Mouse (Mus musculus) c-Kit-positive CD71-negative TER-119-negative erythroid progenitor cells, embryonic 14.5 days (primary cell): ENCODE data around the gene Il2rb.
A peak's percentile ranks its signal among the peaks of the same experiment; 100 is the strongest.

Experiments used
- DNase-seq: peaks from one replicate; pipeline ENCODE4 v3.0.0-alpha.2; 2013; ENCODE audit warnings: low read depth

Il2rb gene

DNA sequence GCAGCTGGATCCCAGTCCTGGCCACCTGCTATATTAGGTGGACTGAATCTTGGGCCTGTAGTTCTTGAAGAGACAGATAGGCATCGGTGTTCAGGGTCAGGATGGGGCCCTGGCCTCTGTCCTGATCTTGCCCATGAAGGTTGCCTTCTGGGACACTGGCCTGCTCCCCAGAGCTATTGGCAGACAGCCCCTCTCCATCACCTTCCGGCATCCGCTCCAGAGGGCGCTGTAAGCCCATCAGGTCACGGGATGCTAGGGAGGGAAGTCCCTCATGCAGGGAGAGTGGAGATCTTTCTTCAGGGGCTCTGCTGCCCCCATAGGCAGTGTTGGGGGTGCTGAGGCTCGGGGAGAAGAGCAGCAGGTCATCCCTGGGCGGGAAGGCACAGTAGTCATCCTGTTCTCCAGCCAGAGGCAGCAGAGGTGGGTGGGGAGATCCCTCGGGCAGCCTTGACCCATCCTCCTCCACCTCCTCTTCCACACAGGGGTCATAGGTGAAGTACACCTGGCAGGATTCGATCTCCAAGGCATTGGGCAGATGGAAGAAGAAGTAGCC is 13.5 kb downstream of the Il2rb start:
- no peak for DNase-seq

DNA sequence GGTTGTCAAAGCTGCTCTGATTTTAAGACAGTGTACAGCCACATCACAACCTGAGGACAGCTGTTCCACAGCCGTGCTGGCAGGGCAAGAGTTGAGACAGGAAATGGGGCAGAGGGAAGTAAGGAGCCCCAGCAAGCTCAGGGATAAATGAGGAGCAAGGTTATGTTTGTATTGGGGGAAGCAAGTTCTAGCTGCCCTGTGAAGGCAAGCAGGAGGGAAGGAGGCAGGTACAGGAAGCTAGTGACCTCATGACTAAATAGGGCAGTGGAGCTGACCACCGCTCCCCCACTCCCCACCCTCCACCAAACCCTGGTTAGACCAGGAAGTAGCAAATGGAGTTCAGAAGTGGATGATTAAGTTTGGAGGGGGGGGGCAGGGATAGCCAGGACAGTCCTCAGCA is 14.1 kb downstream of the Il2rb start:
- no peak for DNase-seq

DNA sequence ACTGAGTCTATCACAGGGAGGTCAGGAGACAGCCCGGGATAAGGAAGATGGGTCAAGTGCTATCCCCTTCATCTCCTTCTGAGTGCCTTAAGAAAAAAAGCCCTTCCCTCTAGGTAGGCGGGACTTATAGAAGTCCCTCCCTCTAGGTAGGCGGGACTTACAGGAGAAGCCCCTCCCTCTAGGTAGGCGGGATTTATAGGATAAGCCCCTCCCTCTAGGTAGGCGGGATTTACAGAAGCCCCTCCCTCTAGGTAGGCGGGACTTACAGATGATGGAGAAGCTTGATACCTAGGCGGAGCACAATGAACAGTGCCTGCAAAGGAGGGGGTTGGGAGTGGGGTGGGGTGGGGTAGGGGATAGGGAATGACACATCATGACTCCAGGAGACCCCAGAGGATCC is 15.0 kb downstream of the Il2rb start:
- DNase-seq: no peak

DNA sequence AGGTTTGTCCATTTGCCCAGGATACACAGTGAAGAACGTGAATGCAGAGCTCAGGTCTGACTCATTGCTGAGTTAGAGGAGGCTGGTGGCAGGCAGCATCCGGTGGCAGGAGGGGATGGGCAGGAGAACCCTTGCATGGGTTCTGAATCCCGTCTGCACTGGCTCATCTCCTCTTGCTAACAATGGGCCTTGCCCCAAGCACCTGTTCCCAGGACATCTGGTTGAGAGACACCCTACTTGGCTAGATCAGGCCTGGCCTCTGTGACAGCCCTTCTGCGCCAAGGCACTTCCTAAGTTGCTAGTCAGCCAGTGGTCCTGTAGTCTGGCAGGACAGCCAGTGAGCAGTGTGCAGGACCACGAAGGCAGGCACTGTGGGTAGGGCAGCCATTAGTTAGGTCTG is 15.6 kb downstream of the Il2rb start:
- DNase-seq: no peak

DNA sequence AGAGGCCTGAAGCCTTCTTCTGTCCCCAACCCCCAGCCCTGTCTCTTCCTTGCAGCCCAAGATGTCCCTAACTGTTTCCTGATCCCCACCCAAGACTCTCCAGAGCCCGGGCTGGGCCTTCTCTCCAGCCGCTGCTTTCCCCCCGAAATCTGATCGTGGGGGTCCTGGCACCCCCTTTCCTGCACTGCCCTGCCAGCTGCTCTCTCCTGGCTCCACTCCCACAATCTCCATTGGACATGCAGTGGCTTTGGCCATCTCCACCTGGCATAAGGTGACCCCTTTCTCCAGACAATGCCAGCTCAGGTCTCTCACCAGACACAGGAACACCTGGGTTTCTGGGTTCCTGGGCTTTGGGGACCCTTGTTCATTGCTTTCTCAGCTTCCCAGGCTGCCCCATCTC is 17.0 kb downstream of the Il2rb start:
- DNase-seq: no peak

DNA sequence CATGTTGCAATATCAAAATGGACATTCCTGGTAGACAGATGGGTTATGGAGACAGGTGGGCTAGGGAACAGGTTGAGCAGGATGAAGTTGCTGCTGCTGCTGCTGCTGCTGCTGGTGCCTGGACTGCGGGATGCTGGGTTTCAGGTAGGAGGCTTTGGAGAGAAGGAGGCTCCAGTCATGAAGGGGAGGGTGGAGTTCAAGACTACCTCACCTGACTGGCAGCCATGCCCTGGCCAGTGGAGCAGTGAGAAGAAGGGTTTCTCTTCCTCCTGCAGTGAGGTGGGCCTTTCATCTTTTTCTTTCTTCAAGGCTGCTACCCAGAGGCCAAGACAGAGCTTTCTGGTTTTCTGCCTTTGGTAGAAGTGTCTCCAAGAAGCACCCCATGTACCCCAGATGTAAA is 18.2 kb downstream of the Il2rb start:
- no peak for DNase-seq

DNA sequence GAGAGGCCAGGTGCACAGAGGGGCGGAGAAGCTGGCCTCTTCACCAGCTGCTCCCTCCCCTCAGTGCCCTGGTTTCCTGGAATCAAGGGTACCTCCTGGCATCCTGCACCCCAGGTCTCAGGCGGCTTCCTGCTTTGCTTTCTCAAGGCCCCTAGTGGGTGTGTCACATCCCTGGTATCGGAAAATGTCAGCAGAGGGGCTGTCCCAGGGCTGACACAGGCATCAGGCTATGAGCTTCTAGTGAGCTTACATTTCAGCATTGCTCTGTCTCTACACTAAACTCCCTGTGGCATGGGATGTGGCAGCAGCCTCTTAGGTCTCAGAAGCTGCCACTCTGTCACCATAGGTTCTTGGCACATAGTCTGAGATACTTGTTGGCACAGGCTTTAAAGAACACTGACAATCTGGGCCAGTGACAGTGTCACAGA is 19.5 kb downstream of the Il2rb start:
- no peak for DNase-seq

DNA sequence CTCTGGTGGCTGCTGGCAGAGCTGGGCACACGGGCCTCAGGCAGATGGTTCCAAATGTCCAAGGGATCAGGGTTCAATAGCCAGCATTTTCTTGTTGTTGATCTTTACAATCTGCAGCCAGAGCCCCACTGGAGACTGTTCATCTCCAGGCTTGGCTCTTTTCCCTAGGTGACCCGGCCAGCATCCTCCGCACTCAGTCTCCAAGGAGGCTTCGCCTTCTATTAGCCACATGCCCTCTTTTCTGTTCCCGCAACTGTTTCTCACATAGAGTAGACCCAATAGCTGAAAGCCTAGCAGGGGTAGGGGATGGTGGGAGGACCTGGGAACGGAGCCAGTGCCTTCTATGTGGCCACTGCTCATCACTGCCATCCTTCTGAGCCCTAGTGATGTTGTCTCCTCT is 21.6 kb downstream of the Il2rb start:
- DNase-seq: no peak

DNA sequence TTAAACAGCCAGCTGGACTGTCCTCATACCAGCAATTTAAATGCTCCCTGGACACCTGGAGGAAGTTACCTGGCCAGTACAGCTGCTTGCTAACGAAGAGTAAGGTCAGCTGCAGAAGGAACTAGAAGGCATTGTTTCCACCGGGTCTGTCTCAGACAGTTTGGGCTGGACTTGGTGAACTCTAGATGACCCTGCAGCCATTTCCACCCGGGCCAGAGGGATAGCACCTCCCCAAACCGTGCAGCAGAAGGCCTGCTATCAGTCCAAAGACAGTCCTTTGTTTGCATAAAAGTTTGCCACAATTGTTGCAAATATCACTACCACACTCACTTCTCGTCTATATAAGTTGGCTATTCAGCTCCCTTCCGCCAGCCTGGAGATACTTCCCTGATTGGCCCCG is 23.2 kb downstream of the Il2rb start:
- DNase-seq: no peak

DNA sequence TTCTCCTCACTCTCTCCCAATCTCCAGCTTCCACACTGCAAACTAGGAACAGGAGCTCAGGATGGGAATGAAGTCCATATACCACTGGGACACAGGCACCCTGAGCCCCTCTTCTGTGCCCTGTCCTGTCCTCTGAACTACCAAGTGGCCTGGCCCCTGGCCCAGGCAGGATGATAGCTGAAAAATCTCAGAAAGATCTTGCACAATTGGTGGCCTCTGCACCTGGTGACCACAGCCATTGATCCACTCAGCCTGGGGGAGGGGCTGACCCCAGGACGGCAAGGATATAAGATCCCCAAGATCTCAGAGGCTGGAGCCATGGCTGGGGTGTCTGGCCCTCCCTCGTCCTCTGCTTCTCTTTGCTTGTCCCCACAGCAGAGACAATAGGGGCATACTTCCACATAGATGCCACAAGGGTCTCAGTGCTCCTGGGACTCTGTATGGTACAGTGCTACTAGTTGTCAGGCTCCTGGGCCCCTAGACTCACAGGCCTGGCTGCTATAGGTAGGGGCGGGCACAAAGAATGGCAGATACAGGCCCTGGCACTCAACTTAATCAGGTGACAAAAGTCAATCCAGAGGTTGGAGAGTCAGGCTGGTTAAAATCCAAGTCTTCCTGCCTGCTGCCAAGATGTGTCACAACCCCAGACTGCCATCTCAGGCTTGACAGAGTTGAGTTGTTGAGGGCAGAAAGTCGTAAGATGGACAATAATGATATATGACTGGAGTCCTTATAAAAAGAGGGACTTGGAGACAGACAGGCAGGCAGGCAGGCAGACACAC is 24.4 kb downstream of the Il2rb start:
- no peak for DNase-seq

DNA sequence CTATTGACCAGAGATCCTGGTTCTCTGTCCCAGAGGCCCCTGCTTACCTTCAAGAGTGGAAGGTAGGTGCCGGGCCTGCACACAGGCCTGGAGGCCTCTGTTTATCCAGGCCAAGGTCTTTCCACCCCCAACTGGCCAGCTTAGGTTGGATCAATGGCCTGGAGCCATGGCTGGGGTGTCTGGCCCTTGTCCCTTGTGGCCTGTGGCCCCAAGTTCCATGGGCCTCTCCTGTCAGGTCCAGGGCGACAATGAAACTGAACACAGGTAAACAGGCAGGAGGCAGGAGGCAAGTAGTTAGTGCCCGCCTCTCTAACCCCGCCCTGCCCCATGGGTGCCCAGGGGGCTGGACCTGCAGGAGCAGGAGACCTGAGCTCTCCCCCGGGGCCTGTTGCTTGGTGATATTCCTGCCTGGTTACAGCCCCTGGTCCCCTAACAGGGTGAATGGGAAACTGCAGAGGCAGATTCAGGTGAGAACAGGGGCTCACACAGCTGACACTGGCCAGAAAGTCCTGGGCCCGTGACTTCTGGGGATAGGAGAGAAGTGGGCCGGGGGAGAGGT is 26.6 kb downstream of the Il2rb start, which contains the start of gene Tmprss6:
TSS of gene Tmprss6 (minus strand) at position 256 of the 559 bp plus-strand sequence.
- DNase-seq: no peak

DNA sequence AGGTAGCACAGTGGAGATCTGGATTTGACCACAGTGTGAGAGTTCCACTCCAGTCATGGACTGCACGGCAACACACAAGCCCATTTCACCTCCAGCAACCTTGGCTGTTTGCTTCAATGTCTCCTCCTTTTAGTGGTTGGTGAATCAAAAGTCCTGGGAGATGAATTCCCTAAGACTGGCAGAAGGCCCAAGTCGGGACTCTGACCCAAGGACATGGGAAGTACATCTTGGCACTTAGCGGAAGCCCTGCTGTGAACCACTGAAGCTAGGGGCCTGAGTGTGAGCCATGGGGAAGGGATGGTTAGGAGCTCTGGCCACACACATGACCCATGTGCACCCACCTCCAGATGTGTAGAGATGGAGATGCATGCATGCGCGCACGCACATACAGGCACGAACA is 27.5 kb downstream of the Il2rb start:
- no peak for DNase-seq

DNA sequence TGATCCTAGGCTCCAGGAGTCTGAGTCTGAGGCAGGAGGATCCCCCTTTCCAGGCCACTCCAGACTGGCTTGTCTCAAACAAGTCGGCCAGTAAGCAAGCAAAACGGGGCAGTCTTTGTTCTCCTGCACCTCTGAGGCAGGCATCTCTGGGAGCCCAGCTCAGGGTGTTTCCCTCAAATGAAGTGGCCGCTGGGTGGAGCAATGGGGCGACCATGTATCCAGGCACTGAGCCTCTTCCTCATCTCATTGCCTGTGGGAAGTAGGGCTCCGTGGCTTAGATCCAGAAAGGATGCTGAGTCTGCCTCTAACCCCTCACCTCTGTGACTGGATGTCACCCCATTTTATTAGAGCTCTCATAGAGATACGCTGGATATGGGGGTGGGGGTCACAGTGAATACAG is 28.3 kb downstream of the Il2rb start:
- no peak for DNase-seq

DNA sequence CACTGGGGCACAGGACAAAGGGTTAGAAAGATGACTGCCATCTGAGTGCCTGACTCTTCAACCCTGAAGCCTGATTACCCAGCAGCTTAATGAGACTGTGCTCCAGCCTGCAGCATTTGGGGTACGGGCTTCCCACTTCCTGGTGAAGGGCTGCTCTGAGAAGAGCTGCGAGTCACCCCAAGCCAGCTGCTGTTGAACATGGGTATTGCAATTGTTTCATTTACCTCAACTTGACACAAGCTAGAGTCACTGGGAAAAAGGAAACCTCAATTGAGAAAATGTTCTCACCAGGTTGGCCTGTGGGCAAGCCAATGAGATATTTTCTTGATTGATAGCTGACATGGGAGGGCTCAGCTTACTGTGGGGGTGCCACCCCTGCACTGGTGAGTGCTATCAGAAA is 32.1 kb downstream of the Il2rb start:
- no peak for DNase-seq

DNA sequence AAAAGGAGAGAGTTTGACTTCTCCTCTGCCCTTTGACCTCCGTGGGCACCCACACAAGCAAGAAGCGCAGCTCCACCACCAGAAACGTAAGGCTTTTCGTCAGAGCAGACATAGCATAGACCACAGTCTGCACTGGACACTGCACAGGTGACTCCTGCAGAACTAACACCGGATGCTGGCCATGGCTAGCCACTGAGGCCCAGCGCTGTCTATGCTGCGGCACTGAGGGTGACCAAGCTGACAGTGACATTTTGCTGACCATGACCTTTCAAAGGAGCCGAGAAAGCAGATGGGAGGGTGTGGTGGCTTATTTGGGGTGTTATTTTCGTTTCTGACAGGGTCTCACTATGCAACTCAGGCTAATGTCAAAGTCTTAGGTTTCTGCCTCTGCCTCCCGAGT is 37.9 kb downstream of the Il2rb start:
- DNase-seq: no peak

DNA sequence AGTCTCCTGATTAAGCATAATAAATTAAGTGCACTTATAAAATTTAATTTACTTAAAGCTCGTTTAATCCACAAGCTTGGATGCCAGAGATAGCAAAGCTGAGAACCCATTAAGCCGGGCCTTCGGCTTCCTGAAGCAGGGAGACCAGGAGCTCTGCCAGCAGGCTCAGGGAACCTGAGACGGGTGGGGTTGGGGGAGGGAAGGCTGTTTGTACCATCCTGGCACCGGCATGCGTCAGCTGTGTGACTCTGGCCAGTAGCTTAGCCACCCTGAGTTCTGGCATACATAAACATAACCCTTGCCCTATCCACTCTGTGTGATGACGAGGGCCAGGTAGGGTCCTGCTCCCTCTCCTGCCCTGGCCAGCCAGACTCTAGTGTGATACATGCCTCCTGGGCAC is 39.0 kb downstream of the Il2rb start:
- no peak for DNase-seq

DNA sequence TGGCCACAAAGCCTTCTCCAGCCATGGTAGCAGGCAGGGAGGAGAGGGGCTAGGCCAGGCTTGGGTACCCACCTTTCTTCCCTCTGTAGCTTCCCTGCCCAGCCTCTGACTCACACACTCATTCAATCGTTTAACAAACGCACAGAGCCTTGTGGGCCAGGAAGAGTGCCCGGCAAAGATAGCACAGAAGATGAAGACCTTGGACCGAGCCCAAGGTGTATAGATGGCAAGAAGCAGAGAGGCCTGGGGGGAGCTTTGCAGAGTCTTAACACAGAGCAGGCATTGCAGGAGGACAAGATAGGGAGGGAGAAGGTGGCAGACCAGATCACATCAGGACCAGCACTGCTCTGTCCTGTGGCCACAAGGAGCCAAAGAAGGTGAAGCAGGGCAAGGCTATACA is 39.9 kb downstream of the Il2rb start:
- DNase-seq: no peak

DNA sequence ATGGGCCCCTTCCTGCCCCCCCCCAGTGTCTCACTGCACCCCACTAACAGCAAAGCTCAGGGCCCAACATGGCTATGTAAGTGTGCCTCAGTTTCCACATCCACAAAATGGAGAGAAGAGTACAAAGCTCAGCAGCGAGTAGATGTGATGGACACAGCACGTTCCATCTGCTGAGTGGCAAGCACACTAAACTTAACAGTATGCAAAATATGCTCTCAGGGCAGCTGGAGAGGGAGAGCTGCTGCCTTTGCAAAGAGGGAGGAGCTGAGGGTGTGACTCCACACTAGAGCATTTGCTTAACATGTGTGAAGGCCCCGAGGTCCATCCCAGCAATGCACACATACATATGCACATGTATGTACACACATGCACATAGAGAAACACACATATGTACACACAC is 42.1 kb downstream of the Il2rb start:
- no peak for DNase-seq

DNA sequence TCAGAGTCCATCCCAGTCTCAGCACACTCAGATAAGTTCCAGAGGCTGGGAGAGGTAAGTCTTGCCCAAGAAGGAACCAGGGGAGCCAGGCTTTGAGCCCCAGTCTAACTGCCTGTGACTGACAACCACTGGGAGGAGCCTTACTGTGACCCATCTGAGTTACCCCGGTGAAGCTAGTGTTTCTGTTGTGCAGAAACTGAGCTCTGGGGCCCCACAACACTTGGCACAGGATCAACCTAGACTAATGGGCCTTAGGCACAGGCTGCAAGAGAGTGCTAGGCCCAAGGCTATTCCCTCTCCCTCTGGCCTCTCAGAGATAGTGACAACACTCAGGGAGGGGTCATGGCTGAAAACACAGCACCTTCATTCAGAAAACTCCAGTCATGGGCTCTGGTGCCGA is 43.9 kb downstream of the Il2rb start:
- no peak for DNase-seq

DNA sequence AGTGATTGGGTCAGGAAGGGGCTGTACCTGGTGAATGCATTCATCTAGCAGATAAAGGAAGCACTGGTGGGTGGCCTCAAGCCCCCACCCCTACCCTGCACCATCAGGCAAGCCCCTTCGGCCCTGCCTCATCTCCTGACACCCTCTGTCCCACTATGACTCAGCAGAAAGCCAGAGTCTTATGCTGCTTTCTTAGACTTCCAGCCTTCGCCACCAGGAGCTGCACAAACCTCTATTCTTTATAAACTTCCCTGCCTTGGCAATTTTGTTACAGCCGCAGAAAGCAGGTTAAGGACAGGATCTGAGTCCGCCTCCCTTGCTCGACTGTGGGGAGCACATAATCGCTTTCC is 44.7 kb downstream of the Il2rb start:
- DNase-seq: no peak

DNA sequence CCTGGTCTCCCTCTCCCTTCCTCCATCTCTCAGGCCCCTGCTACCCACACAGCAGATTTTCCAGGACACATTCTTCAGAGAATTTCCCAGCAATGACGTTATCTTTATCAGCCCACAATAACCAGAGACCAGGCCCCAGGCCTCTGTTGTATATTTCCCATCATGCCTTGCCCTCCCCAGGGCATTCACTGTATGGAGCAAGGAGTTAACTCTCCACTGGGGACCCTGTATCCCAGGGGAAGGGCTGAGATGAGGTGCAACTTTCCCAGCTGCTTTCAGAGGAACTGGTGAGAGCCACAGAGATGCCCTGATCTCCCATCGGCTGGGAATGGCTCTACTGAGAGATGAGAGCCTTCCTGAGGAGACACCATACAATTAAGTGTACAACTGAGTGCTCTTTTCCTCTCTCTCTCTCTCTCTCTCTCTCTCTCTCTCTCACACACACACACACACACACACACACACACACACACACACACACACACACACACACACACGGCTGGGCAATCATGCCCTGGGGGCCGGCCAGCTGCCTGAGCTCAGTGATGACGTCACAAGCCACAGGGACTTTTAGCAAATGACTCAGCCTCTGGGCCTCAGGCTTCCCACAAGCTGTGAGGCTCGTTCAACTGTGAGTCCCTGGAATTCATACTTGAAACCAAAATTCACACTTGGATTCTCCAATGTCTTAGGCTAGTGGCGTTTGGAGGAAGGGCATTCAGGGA is 45.2 kb downstream of the Il2rb start:
- peak; percentile 80 for DNase-seq

DNA sequence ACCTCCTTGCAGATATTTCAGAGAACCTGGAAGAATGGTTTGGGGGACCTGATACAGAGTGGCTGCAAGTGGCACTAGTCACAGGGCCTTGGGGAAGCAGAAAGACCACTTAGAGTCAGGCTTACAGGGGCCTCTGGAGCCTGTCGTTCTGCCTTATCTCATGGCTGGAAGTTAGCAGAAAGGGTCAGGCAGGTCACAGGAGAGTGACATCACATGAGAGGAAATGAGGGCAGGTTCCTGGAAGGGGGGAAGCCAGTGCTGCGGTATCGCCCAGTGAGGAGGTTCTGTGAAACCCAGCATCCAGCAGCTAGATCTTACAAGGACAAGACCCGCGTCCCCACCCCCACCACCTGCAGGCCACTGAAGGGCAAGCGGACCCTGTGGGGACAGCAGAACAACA is 45.9 kb downstream of the Il2rb start:
- DNase-seq: no peak
